Mouse (Mus musculus): ENCODE results near the gene Cebpe. TPM values are rescaled to one million over a fixed set of nuclear protein-coding genes. Genes with fewer than 3 reads are reported as not detected.

The Cebpe gene
- total and polyA plus RNA-seq, 3 experiments = 0.32 TPM; not detected in 2

DNA sequence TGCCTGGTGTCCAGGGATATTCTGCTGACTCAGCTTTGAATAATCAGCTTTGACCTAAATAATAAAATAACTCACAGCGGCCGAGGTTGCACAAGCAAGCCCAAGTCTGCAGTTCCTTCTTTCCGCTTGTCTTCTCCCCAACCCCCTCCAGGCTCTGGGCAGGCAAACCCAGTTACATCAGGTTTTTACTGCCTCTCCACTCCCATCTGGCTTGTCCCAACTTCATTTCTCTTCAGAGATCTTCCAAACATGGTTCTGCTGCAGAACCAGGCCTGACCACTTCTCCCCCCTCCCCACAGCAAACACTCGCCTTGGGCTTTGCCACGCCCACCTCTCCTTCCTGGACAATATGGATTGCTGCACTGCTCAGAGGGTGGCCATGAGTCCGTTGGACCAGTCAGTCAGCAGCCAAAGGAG lies 42.6 kb upstream of the Cebpe start:
- peaks cover 16 to 41% of the 10 kb centered on the region in 2 experiments for H3K4me1 ChIP-seq (ENCODE audit: control insufficient read depth in 1 of 2, insufficient read depth in 2 of 2, low read length in 2 of 2)
- H3K79me2 ChIP-seq (ENCODE audit: control insufficient read depth, insufficient read depth, low read length, poor library complexity) = no peaks in the 10 kb centered on the region
- no peaks in the 10 kb centered on the region for H3K9me3 ChIP-seq (replicated peaks; ENCODE audit: insufficient read depth, low read length)
- DNase-seq (ENCODE audit: low read depth, low spot score) = peak; percentile 82
- H3K4me3 ChIP-seq (ENCODE audit: control insufficient read depth in 1 of 2, insufficient read depth in 1 of 2, low read depth in 2 of 2, low read length in 2 of 2) = no peak overlapping the region
- peak overlapping the region; percentile 28; the same call in 1 of the 2 replicates for H3K27ac ChIP-seq (ENCODE audit: control insufficient read depth, low read depth, low read length)
- peaks cover 0 to 32% of the 10 kb centered on the region in 2 experiments; a peak in 2 of 4 replicates for H3K36me3 ChIP-seq (ENCODE audit: control insufficient read depth in 1 of 2, insufficient read depth in 2 of 2, low read length in 2 of 2)
- H3K9ac ChIP-seq (ENCODE audit: control insufficient read depth, low read depth, low read length, poor library complexity, severe bottlenecking) = no peak overlapping the region; the same call in 1 of the 2 replicates
- no peaks in the 10 kb centered on the region for H3K27me3 ChIP-seq (ENCODE audit: control insufficient read depth in 1 of 2, insufficient read depth in 2 of 2, low read length in 2 of 2)
- peak; percentile 23; the same call in 1 of the 2 replicates for TF ChIP-seq MAZ (IDR thresholded peaks at IDR 0.05; ENCODE audit: low read depth, low read length)
- TF ChIP-seq CHD1 (IDR thresholded peaks at IDR 0.05; ENCODE audit: low read depth, low read length) = no peak
- TF ChIP-seq TCF12 (IDR thresholded peaks at IDR 0.05; ENCODE audit: low read depth, low read length) = peak; percentile 61
- TF ChIP-seq E2F4 (IDR thresholded peaks at IDR 0.05; ENCODE audit: borderline replicate concordance, low read depth, low read length) = no peak
- TF ChIP-seq CHD2 (IDR thresholded peaks at IDR 0.05; ENCODE audit: low read length) = peak; percentile 27
- no peak for TF ChIP-seq JUND (IDR thresholded peaks at IDR 0.05; ENCODE audit: low read depth, low read length)
- TF ChIP-seq HCFC1 (IDR thresholded peaks at IDR 0.05; ENCODE audit: low read depth, low read length) = peak; percentile 24; the same call in 1 of the 2 replicates
- TF ChIP-seq NELFE (IDR thresholded peaks at IDR 0.05; ENCODE audit: low read depth, low read length) = no peak
- no peak for TF ChIP-seq SMC3 (IDR thresholded peaks at IDR 0.05; ENCODE audit: low read depth, low read length)
- TF ChIP-seq CTCF (IDR thresholded peaks at IDR 0.05 in 2 of 3, conservative IDR thresholded peaks at IDR 0.05 in 1 of 3; ENCODE audit: control insufficient read depth in 1 of 3, insufficient read depth in 1 of 3, low read depth in 2 of 3, low read length in 3 of 3, poor library complexity in 1 of 3, severe bottlenecking in 1 of 3) = no peak
- TF ChIP-seq RCOR1 (IDR thresholded peaks at IDR 0.05; ENCODE audit: low read depth, low read length) = peak; percentile 73
- TF ChIP-seq KAT2A (conservative IDR thresholded peaks at IDR 0.05; ENCODE audit: low read depth, low read length) = no peak
- TF ChIP-seq USF2 (IDR thresholded peaks at IDR 0.05; ENCODE audit: borderline replicate concordance in 1 of 2, insufficient read depth in 1 of 2, low read depth in 1 of 2, low read length in 2 of 2) = no peak
- TF ChIP-seq BHLHE40 (IDR thresholded peaks at IDR 0.05; ENCODE audit: borderline replicate concordance, low read depth, low read length) = peak; percentile 56; the same call in 1 of the 2 replicates
- 0 out of 2 replicates have a peak, but pooled peaks have one; percentile 27 for TF ChIP-seq ELF1 (IDR thresholded peaks at IDR 0.05; ENCODE audit: low read depth, low read length)
- TF ChIP-seq GATA1 (IDR thresholded peaks at IDR 0.05; ENCODE audit: low read depth, low read length) = peak; percentile 74
- no peak for TF ChIP-seq ZKSCAN1 (IDR thresholded peaks at IDR 0.05; ENCODE audit: low read depth, low read length)
- no peak for TF ChIP-seq MYC (IDR thresholded peaks at IDR 0.05; ENCODE audit: low read depth, low read length)
- no peak for TF ChIP-seq ZC3H11A (IDR thresholded peaks at IDR 0.05; ENCODE audit: low read depth, low read length)
- no peak for TF ChIP-seq USF1 (IDR thresholded peaks at IDR 0.05; ENCODE audit: low read depth, low read length)
- 0 out of 2 replicates have a peak, but pooled peaks have one; percentile 27 for TF ChIP-seq TAL1 (IDR thresholded peaks at IDR 0.05; ENCODE audit: low read length)
- no peak for TF ChIP-seq ZNF384 (IDR thresholded peaks at IDR 0.05; ENCODE audit: low read depth, low read length)
- TF ChIP-seq POLR2AphosphoS2 (IDR thresholded peaks at IDR 0.05; ENCODE audit: low read length) = no peak
- no peak for TF ChIP-seq MAX (IDR thresholded peaks at IDR 0.05; ENCODE audit: low read length)
- TF ChIP-seq RAD21 (IDR thresholded peaks at IDR 0.05; ENCODE audit: low read depth, low read length) = no peak
- TF ChIP-seq SIN3A (IDR thresholded peaks at IDR 0.05; ENCODE audit: low read length) = peak; percentile 67
- no peak for TF ChIP-seq POLR2A (IDR thresholded peaks at IDR 0.05; ENCODE audit: control insufficient read depth in 1 of 2, insufficient read depth in 1 of 2, low read depth in 1 of 2, low read length in 2 of 2, poor library complexity in 1 of 2)
- TF ChIP-seq POLR2AphosphoS5 (IDR thresholded peaks at IDR 0.05; ENCODE audit: borderline replicate concordance, low read depth, low read length) = no peak
- TF ChIP-seq TBP (IDR thresholded peaks at IDR 0.05; ENCODE audit: low read depth, low read length) = no peak
- peak; percentile 67 to 82 for TF ChIP-seq EP300 (IDR thresholded peaks at IDR 0.05; ENCODE audit: low read depth in 1 of 2, low read length in 2 of 2)
- TF ChIP-seq ZMIZ1 (IDR thresholded peaks at IDR 0.05; ENCODE audit: low read depth, low read length) = no peak
- no peak for TF ChIP-seq MEF2A (IDR thresholded peaks at IDR 0.05; ENCODE audit: extremely low read depth, insufficient replicate concordance, low read depth, low read length, poor library complexity, severe bottlenecking)
- TF ChIP-seq MXI1 (IDR thresholded peaks at IDR 0.05; ENCODE audit: low read depth, low read length) = no peak; the same call in 1 of the 2 replicates
- 0 out of 2 replicates have a peak, but pooled peaks have one; percentile 32 for TF ChIP-seq GABPA (IDR thresholded peaks at IDR 0.05; ENCODE audit: low read depth, low read length)
- TF ChIP-seq ETS1 (IDR thresholded peaks at IDR 0.05; ENCODE audit: low read depth, low read length) = peak; percentile 92
- peak; percentile 99 for TF ChIP-seq MAFK (IDR thresholded peaks at IDR 0.05; ENCODE audit: borderline replicate concordance, low read depth, low read length)
- no peak for TF ChIP-seq UBTF (IDR thresholded peaks at IDR 0.05; ENCODE audit: borderline replicate concordance, insufficient read depth, low read depth, low read length)
